In genomic region chr11:105804776-105805175, GRCm38 (mm10) we compare ENCODE assay signal across 25 mouse cellular contexts.
DNase-seq lines count a peak whose midpoint lies in the region; ATAC-seq and TF ChIP-seq lines count a peak whose summit lies in the region.
"Had no signal": no experiment of that assay in that cellular context is flagged by ENCODE, and none has a peak within 500 bp of the region (broad histone marks: within the 10 kb centered on the region; RNA-seq: fewer than 3 reads in every experiment).

No protein-coding gene starts in this region.

- intact Hi-C loops in gastrocnemius, adult 2 months (cut with DNase I): no loop called here

- H3K9me3 ChIP-seq in heart, embryonic 11.5 days (replicated peaks; ENCODE audit: control insufficient read depth, low read length): no peaks in the 10 kb centered on the region
- H3K9me3 ChIP-seq: embryonic facial prominence, embryonic 15.5 days; hindbrain, embryonic 10.5 days; hindbrain, embryonic 13.5 days; intestine, embryonic 15.5 days had no signal

- H3K9ac ChIP-seq in heart, embryonic 11.5 days (ENCODE audit: low read depth, low read length): no peak overlapping the region
- H3K9ac ChIP-seq: embryonic facial prominence, embryonic 15.5 days; forebrain, postnatal 0 days; hindbrain, embryonic 13.5 days; intestine, embryonic 15.5 days had no signal

- no peak for DNase-seq in gastrocnemius, adult 2 months
- no peak for DNase-seq in gastrocnemius, adult 18-20 months (ENCODE audit: low spot score)
- peak; percentile 28 for DNase-seq in heart, adult 8-10 months (ENCODE audit: low spot score)
- DNase-seq in layer of hippocampus, adult 2 months (ENCODE audit: low spot score in 2 of 2): no peak
- no peak for DNase-seq in layer of hippocampus, adult 9-10 months (ENCODE audit: low spot score)
- no peak for DNase-seq in testis, postnatal 10 days (ENCODE audit: low spot score)
- DNase-seq: adrenal gland, adult 8-10 months; adrenal gland, postnatal 25 days; B cell, adult 2 months; cerebellum, adult 11-12 months; cerebellum, adult 8-10 months; cerebellum, postnatal 36 days; embryo, embryonic 11 days; forebrain, postnatal 0 days; gastrocnemius, postnatal 14 days; kidney, adult 11 months; kidney, adult 8-10 months had no signal

- 76% methylated on average over 3 of the region's 3 CpGs for WGBS in heart, embryonic 11.5 days (ENCODE audit: insufficient replicate concordance)

- no peak for TF ChIP-seq CTCF in gastrocnemius, adult 2 months (IDR thresholded peaks at IDR 0.05)
- no peak for TF ChIP-seq CTCF in layer of hippocampus, adult 2 months (conservative IDR thresholded peaks at IDR 0.05)

- no peaks in the 10 kb centered on the region for H3K4me1 ChIP-seq in heart, embryonic 11.5 days (ENCODE audit: control insufficient read depth, insufficient read depth, low read length)
- H3K4me1 ChIP-seq: embryonic facial prominence, embryonic 15.5 days; hindbrain, embryonic 10.5 days; hindbrain, embryonic 13.5 days; intestine, embryonic 15.5 days had no signal

- H3K36me3 ChIP-seq in heart, embryonic 11.5 days (ENCODE audit: control insufficient read depth, insufficient read depth, low read length): no peaks in the 10 kb centered on the region
- H3K36me3 ChIP-seq: embryonic facial prominence, embryonic 15.5 days; hindbrain, embryonic 10.5 days; hindbrain, embryonic 13.5 days; intestine, embryonic 15.5 days had no signal

- no peaks in the 10 kb centered on the region for H3K27me3 ChIP-seq in heart, embryonic 11.5 days (ENCODE audit: control insufficient read depth, insufficient read depth, low read length)
- H3K27me3 ChIP-seq: embryonic facial prominence, embryonic 15.5 days; hindbrain, embryonic 13.5 days; intestine, embryonic 15.5 days had no signal

- H3K4me3 ChIP-seq in gastrocnemius, adult 2 months: no peak overlapping the region
- H3K4me3 ChIP-seq in heart, embryonic 11.5 days (ENCODE audit: low read depth, low read length): no peak overlapping the region
- H3K4me3 ChIP-seq in layer of hippocampus, adult 2 months: no peak overlapping the region
- H3K4me3 ChIP-seq: embryonic facial prominence, embryonic 15.5 days; hindbrain, embryonic 10.5 days; hindbrain, embryonic 13.5 days; intestine, embryonic 15.5 days had no signal

- no peak overlapping the region for H3K4me2 ChIP-seq in heart, embryonic 11.5 days
- H3K4me2 ChIP-seq: embryonic facial prominence, embryonic 15.5 days; hindbrain, embryonic 13.5 days; intestine, embryonic 15.5 days had no signal

- peak overlapping the region; percentile 70 for H3K27ac ChIP-seq in gastrocnemius, adult 2 months
- H3K27ac ChIP-seq in heart, embryonic 11.5 days (ENCODE audit: low read depth, low read length): no peak overlapping the region
- H3K27ac ChIP-seq in layer of hippocampus, adult 2 months: 0 out of 2 replicates have a peak overlapping the region, but pooled peaks have one; percentile 8
- H3K27ac ChIP-seq: embryonic facial prominence, embryonic 15.5 days; hindbrain, embryonic 10.5 days; hindbrain, embryonic 13.5 days; intestine, embryonic 15.5 days had no signal

- no peak for ATAC-seq in heart, embryonic 11.5 days (replicated peaks; ENCODE audit: insufficient number of reproducible peaks, low FRiP score, low TSS enrichment)
- ATAC-seq: CD4-positive, CD25-positive, alpha-beta regulatory T cell, adult 4 months; forebrain, embryonic 14.5 days; forebrain, postnatal 0 days; hindbrain, embryonic 16.5 days; intestine, embryonic 15.5 days had no signal
